In genomic region chr5:64703091-64703872, GRCm38 (mm10) we compare ENCODE assay signal across 9 mouse cellular contexts.
A peak's percentile ranks its signal among the peaks of the same experiment; 100 is the strongest.
DNase-seq lines count a peak whose midpoint lies in the region; ATAC-seq and TF ChIP-seq lines count a peak whose summit lies in the region.
"Had no signal": no experiment of that assay in that cellular context is flagged by ENCODE, and none has a peak within 500 bp of the region (broad histone marks: within the 10 kb centered on the region; RNA-seq: fewer than 3 reads in every experiment).

No protein-coding gene starts in this region.

- no peaks in the 10 kb centered on the region for H3K9me3 ChIP-seq in hindbrain, embryonic 16.5 days (ENCODE audit: control insufficient read depth, low read length)
- H3K9me3 ChIP-seq in midbrain, embryonic 11.5 days (ENCODE audit: control insufficient read depth, low read length): no peaks in the 10 kb centered on the region
- H3K9me3 ChIP-seq in stomach, postnatal 0 days (ENCODE audit: control insufficient read depth, low read length): no peaks in the 10 kb centered on the region
- H3K9me3 ChIP-seq: liver, embryonic 15.5 days had no signal

- no peaks in the 10 kb centered on the region for H3K36me3 ChIP-seq in hindbrain, embryonic 16.5 days (ENCODE audit: control insufficient read depth, insufficient read depth, low read length)
- no peaks in the 10 kb centered on the region for H3K36me3 ChIP-seq in midbrain, embryonic 11.5 days (ENCODE audit: control insufficient read depth, insufficient read depth, low read length)
- H3K36me3 ChIP-seq in stomach, postnatal 0 days (ENCODE audit: control insufficient read depth, insufficient read depth, low read length): no peaks in the 10 kb centered on the region
- H3K36me3 ChIP-seq: liver, embryonic 15.5 days had no signal

- no peak overlapping the region for H3K4me3 ChIP-seq in hindbrain, embryonic 16.5 days (ENCODE audit: low read length)
- no peak overlapping the region for H3K4me3 ChIP-seq in left cerebral cortex, adult 2 months
- no peak overlapping the region for H3K4me3 ChIP-seq in midbrain, embryonic 11.5 days (ENCODE audit: low read depth, low read length)
- H3K4me3 ChIP-seq in stomach, postnatal 0 days (ENCODE audit: low read depth, low read length): no peak overlapping the region
- H3K4me3 ChIP-seq: liver, embryonic 15.5 days had no signal

- peak; percentile 88 for ATAC-seq in hindbrain, embryonic 16.5 days
- peak; percentile 70 for ATAC-seq in midbrain, embryonic 11.5 days (ENCODE audit: low FRiP score)
- no peak for ATAC-seq in stomach, postnatal 0 days (ENCODE audit: low FRiP score, low TSS enrichment)

- no peak overlapping the region for H3K9ac ChIP-seq in hindbrain, embryonic 16.5 days (ENCODE audit: low read depth, low read length)
- no peak overlapping the region for H3K9ac ChIP-seq in midbrain, embryonic 11.5 days (ENCODE audit: low read length)
- no peak overlapping the region for H3K9ac ChIP-seq in stomach, postnatal 0 days (ENCODE audit: low read length)
- H3K9ac ChIP-seq: liver, embryonic 15.5 days had no signal

- WGBS in hindbrain, embryonic 16.5 days: 31% methylated on average over 9 of the region's 9 CpGs
- WGBS in midbrain, embryonic 11.5 days: 61% methylated on average over 9 of the region's 9 CpGs
- WGBS in stomach, postnatal 0 days: 33% methylated on average over 9 of the region's 9 CpGs

- TF ChIP-seq EP300 in stomach, postnatal 0 days (optimal IDR thresholded peaks at IDR 0.05): no peak

- no peak for TF ChIP-seq CTCF in left cerebral cortex, adult 2 months (IDR thresholded peaks at IDR 0.05)
- TF ChIP-seq CTCF in stomach, postnatal 0 days (IDR thresholded peaks at IDR 0.05; ENCODE audit: low read depth): no peak

- intact Hi-C loops in left cerebral cortex, adult 2 months (cut with DNase I): loop anchor here (2.0 kb wide), 1 partner anchor 194 kb away; no protein-coding TSS in a partner anchor

- H3K27ac ChIP-seq in hindbrain, embryonic 16.5 days (ENCODE audit: low read depth, low read length): peak overlapping the region; percentile 54
- H3K27ac ChIP-seq in left cerebral cortex, adult 2 months: peak overlapping the region; percentile 55
- no peak overlapping the region for H3K27ac ChIP-seq in midbrain, embryonic 11.5 days (ENCODE audit: low read depth, low read length)
- H3K27ac ChIP-seq in stomach, postnatal 0 days (replicated peaks): peak overlapping the region; percentile 78
- H3K27ac ChIP-seq: liver, embryonic 15.5 days had no signal

- H3K27me3 ChIP-seq in hindbrain, embryonic 16.5 days (replicated peaks; ENCODE audit: control insufficient read depth, insufficient read depth, low read length): no peaks in the 10 kb centered on the region
- H3K27me3 ChIP-seq in midbrain, embryonic 11.5 days (ENCODE audit: control insufficient read depth, insufficient read depth, low read length): no peaks in the 10 kb centered on the region
- H3K27me3 ChIP-seq in stomach, postnatal 0 days (ENCODE audit: control insufficient read depth, insufficient read depth, low read length): no peaks in the 10 kb centered on the region
- H3K27me3 ChIP-seq: liver, embryonic 15.5 days had no signal

- peak overlapping the region; percentile 10 for H3K4me2 ChIP-seq in hindbrain, embryonic 16.5 days (ENCODE audit: low read length)
- H3K4me2 ChIP-seq in midbrain, embryonic 11.5 days: no peak overlapping the region
- no peak overlapping the region for H3K4me2 ChIP-seq in stomach, postnatal 0 days (replicated peaks; ENCODE audit: low read depth)
- H3K4me2 ChIP-seq: liver, embryonic 15.5 days had no signal

- H3K4me1 ChIP-seq in hindbrain, embryonic 16.5 days (ENCODE audit: control insufficient read depth, insufficient read depth, low read depth, low read length): peaks cover 14% of the 10 kb centered on the region
- peaks cover 6% of the 10 kb centered on the region; the same call in 1 of the 2 replicates for H3K4me1 ChIP-seq in midbrain, embryonic 11.5 days (ENCODE audit: control insufficient read depth, insufficient read depth, low read length)
- peaks cover 15% of the 10 kb centered on the region for H3K4me1 ChIP-seq in stomach, postnatal 0 days (replicated peaks; ENCODE audit: control insufficient read depth, insufficient read depth)

- peak; percentile 61 for DNase-seq in NIH3T3 (ENCODE audit: low read depth)
- peak; percentile 93 to 95 for DNase-seq in cerebellum, postnatal 10 days
- DNase-seq in frontal cortex, postnatal 25 days (ENCODE audit: low spot score in 2 of 2): peak; percentile 16 to 19
- DNase-seq in left cerebral cortex, adult 2 months (ENCODE audit: extremely low spot score in 1 of 2, low spot score in 2 of 2): peak; percentile 32 to 37
- DNase-seq in midbrain, embryonic 11.5 days (ENCODE audit: low spot score, missing footprints): no peak
- DNase-seq in stomach, postnatal 0 days (ENCODE audit: low spot score): peak; percentile 30
- no peak for DNase-seq in spleen, adult 12 weeks (ENCODE audit: low spot score)

Comparison
In these comparisons a context has a peak if more than half of its experiments do, and no peak if none do; other contexts are left out.
1. DNase-seq: peak in NIH3T3 (single experiment), cerebellum, postnatal 10 days (2 of 2), frontal cortex, postnatal 25 days (2 of 2), left cerebral cortex, adult 2 months (2 of 2) and stomach, postnatal 0 days (single experiment); none in midbrain, embryonic 11.5 days (single experiment) and spleen, adult 12 weeks (single experiment).